Mouse (Mus musculus) lung, embryonic 14.5 days (tissue): ENCODE measurements around the gene Bach2. TPM values are rescaled to one million over a fixed set of nuclear protein-coding genes. Genes with fewer than 3 reads are reported as not detected.

ENCODE experiments used
- ATAC-seq: fragments of 200-750 bp; cut with Nextera tagmentation; 2 replicates; pipeline ENCODE4 v1.8.0; 2017; ENCODE audit warnings: mild to moderate bottlenecking, moderate TSS enrichment, moderate library complexity; ENCODE audit not compliant: insufficient read depth
- DNase-seq: peaks from one replicate; pipeline ENCODE4 v3.0.0-alpha.2; 2015
- H3K27ac ChIP-seq: fragments of 300-500 bp; sonication (generic); 2 replicates; pipeline ENCODE4 v1.5.1; 2014; ENCODE audit warnings: low read depth, mild to moderate bottlenecking, moderate library complexity
- H3K27me3 ChIP-seq: fragments of 300-500 bp; sonication (generic); 2 replicates; pipeline ENCODE4 v1.6.1; 2014; ENCODE audit warnings: low read length, control low read depth; ENCODE audit not compliant: insufficient read depth
- H3K36me3 ChIP-seq: fragments of 300-500 bp; sonication (generic); 2 replicates; pipeline ENCODE4 v1.6.1; 2014; ENCODE audit warnings: control low read depth; ENCODE audit not compliant: insufficient read depth
- H3K4me1 ChIP-seq: fragments of 300-500 bp; sonication (generic); 2 replicates; pipeline ENCODE4 v1.6.1; 2014; ENCODE audit warnings: antibody characterized with exemption, control low read depth; ENCODE audit not compliant: insufficient read depth
- H3K4me2 ChIP-seq: fragments of 300-500 bp; sonication (generic); 2 replicates; pipeline ENCODE4 v1.6.1; 2014; ENCODE audit warnings: mild to moderate bottlenecking
- H3K4me3 ChIP-seq: fragments of 300-500 bp; sonication (generic); 2 replicates; pipeline ENCODE4 v1.5.1; 2014; ENCODE audit warnings: low read depth, low read length
- H3K9ac ChIP-seq: fragments of 300-500 bp; sonication (generic); 2 replicates; pipeline ENCODE4 v1.6.1; 2014
- H3K9me3 ChIP-seq: fragments of 300-500 bp; sonication (generic); 2 replicates; pipeline ENCODE4 v1.6.1; 2016; ENCODE audit warnings: low read depth, low read length, control low read depth
- CTCF ChIP-seq: IDR thresholded peaks from 2 replicates; pipeline ENCODE4 v1.5.1; 2016; ENCODE audit warnings: antibody characterized with exemption, low read depth
- WGBS: fragments of 180-500 bp; shearing (Covaris S2); extraction: QIAGEN DNeasy Blood & Tissue Kit; methylation state at CpG from one replicate; pipeline ENCODE4 v1.1.7; 2014; 5-methylcytosine and 5-hydroxymethylcytosine counted together
- polyA plus RNA-seq: library from polyadenylated mRNA; unstranded; fragments of >200 nt; fragmentation: Nextera tagmentation; extraction: Ambion mirVana; gene quantifications from 2 replicates; pipeline ENCODE4 v1.2.1, GENCODE M21; 2014

The Bach2 gene
- polyA plus RNA-seq, 1 experiment from 2014 or later, result 16.1 TPM

GRCm38 (mm10) chr4:32569995-32570938, 331.7 kb downstream of the Bach2 start:
- no peak overlapping the region for H3K4me3 ChIP-seq
- 50% methylated on average over 17 of the region's 17 CpGs for WGBS
- peak; percentile 40; the same call in 1 of the 2 replicates for ATAC-seq
- H3K27me3 ChIP-seq, result no peaks in the 10 kb centered on the region
- no peak overlapping the region for H3K27ac ChIP-seq
- H3K9me3 ChIP-seq, result no peaks in the 10 kb centered on the region
- 0 out of 2 replicates have a peak, but pooled peaks cover 2% of the 10 kb centered on the region for H3K36me3 ChIP-seq
- H3K9ac ChIP-seq, result no peak overlapping the region; the same call in 1 of the 2 replicates
- peak; percentile 62 for DNase-seq
- H3K4me2 ChIP-seq, result no peak overlapping the region
- peak; percentile 55 for TF ChIP-seq CTCF
- H3K4me1 ChIP-seq, result no peaks in the 10 kb centered on the region

- no peak for TF ChIP-seq CTCF
- Histone ChIP-seq H3K36me3 (0 out of 2 replicates have a peak, but pooled peaks cover 5% of the 10 kb centered on the region), H3K4me2 (no peak overlapping the region), H3K9me3 (no peaks in the 10 kb centered on the region), H3K27me3 (no peaks in the 10 kb centered on the region), H3K9ac (no peak overlapping the region; the same call in 1 of the 2 replicates), H3K4me1 (no peaks in the 10 kb centered on the region), H3K4me3 (no peak overlapping the region), H3K27ac (no peak overlapping the region)
- ATAC-seq, result no peak
- DNase-seq, result no peak
- 47% methylated on average over 8 of the region's 8 CpGs for WGBS
Observed at GRCm38 (mm10) chr4:32570939-32571317, 332.3 kb downstream of the Bach2 start.

- H3K4me2 ChIP-seq, result no peak overlapping the region
- ATAC-seq (no peak), DNase-seq (no peak)
- TF ChIP-seq CTCF, result no peak
- H3K4me3 ChIP-seq, result no peak overlapping the region
- no peak overlapping the region for H3K27ac ChIP-seq
- H3K9ac ChIP-seq, result no peak overlapping the region
- 0 out of 2 replicates have a peak, but pooled peaks cover 10% of the 10 kb centered on the region for H3K36me3 ChIP-seq
- 44% methylated on average over 3 of the region's 3 CpGs for WGBS
- no peaks in the 10 kb centered on the region for H3K9me3 ChIP-seq
- H3K27me3 ChIP-seq, result no peaks in the 10 kb centered on the region
- H3K4me1 ChIP-seq, result no peaks in the 10 kb centered on the region
Observed at GRCm38 (mm10) chr4:32571441-32571840, 332.8 kb downstream of the Bach2 start.

GRCm38 (mm10) chr4:32572118-32572517, 333.5 kb downstream of the Bach2 start:
- H3K27ac ChIP-seq, result no peak overlapping the region
- H3K4me1 ChIP-seq, result no peaks in the 10 kb centered on the region
- peak; percentile 77 for TF ChIP-seq CTCF
- peak; percentile 51 for ATAC-seq
- DNase-seq, result peak; percentile 81
- H3K4me3 ChIP-seq, result no peak overlapping the region
- no peak overlapping the region for H3K9ac ChIP-seq
- 41% methylated on average over 1 of the region's 1 CpGs for WGBS
- no peaks in the 10 kb centered on the region for H3K9me3 ChIP-seq
- H3K36me3 ChIP-seq, result 0 out of 2 replicates have a peak, but pooled peaks cover 12% of the 10 kb centered on the region
- no peak overlapping the region for H3K4me2 ChIP-seq
- H3K27me3 ChIP-seq, result no peaks in the 10 kb centered on the region

GRCm38 (mm10) chr4:32573586-32573985, 335.0 kb downstream of the Bach2 start:
- Histone ChIP-seq H3K27ac (no peak overlapping the region), H3K4me3 (no peak overlapping the region), H3K9ac (no peak overlapping the region), H3K9me3 (no peaks in the 10 kb centered on the region), H3K4me2 (no peak overlapping the region), H3K4me1 (no peaks in the 10 kb centered on the region), H3K36me3 (0 out of 2 replicates have a peak, but pooled peaks cover 12% of the 10 kb centered on the region), H3K27me3 (no peaks in the 10 kb centered on the region)
- TF ChIP-seq CTCF, result no peak
- WGBS, result 80% methylated on average over 5 of the region's 5 CpGs
- DNase-seq, result no peak
- no peak for ATAC-seq

- Histone ChIP-seq H3K27me3 (no peaks in the 10 kb centered on the region), H3K4me1 (no peaks in the 10 kb centered on the region), H3K4me2 (no peak overlapping the region), H3K36me3 (0 out of 2 replicates have a peak, but pooled peaks cover 12% of the 10 kb centered on the region), H3K4me3 (no peak overlapping the region), H3K27ac (no peak overlapping the region), H3K9me3 (no peaks in the 10 kb centered on the region), H3K9ac (no peak overlapping the region)
- peak; percentile 23 for DNase-seq
- WGBS, result 81% methylated on average over 1 of the region's 1 CpGs
- peak; percentile 26 for TF ChIP-seq CTCF
- no peak for ATAC-seq
Observed at GRCm38 (mm10) chr4:32574604-32575003, 336.0 kb downstream of the Bach2 start.

GRCm38 (mm10) chr4:32575165-32575564, 336.6 kb downstream of the Bach2 start:
- no peaks in the 10 kb centered on the region for H3K9me3 ChIP-seq
- no peak overlapping the region for H3K9ac ChIP-seq
- H3K4me3 ChIP-seq, result no peak overlapping the region
- H3K27ac ChIP-seq, result no peak overlapping the region
- H3K36me3 ChIP-seq, result peaks cover 17% of the 10 kb centered on the region; the same call in 1 of the 2 replicates
- H3K27me3 ChIP-seq, result no peaks in the 10 kb centered on the region
- whole genome bisulfite sequencing, result 60% methylated on average over 9 of the region's 9 CpGs
- peak; percentile 42 for DNase-seq
- H3K4me1 ChIP-seq, result no peaks in the 10 kb centered on the region
- no peak for ATAC-seq
- no peak overlapping the region for H3K4me2 ChIP-seq
- no peak for TF ChIP-seq CTCF
